Mouse (Mus musculus) central nervous system, embryonic 18 days (tissue): ENCODE data around the gene Mup7. TPM values are rescaled to one million over a fixed set of nuclear protein-coding genes. Genes with fewer than 3 reads are reported as not detected.

ENCODE experiments used
- polyA plus RNA-seq: library from polyadenylated mRNA; depleted of rRNA; stranded (reverse); fragments of >200 nt; gene quantifications from 2 replicates; pipeline ENCODE4 v1.2.3, GENCODE M21; 2012; rRNA removed

The Mup7 gene
- not detected in 2 replicates for polyA plus RNA-seq

DNA sequence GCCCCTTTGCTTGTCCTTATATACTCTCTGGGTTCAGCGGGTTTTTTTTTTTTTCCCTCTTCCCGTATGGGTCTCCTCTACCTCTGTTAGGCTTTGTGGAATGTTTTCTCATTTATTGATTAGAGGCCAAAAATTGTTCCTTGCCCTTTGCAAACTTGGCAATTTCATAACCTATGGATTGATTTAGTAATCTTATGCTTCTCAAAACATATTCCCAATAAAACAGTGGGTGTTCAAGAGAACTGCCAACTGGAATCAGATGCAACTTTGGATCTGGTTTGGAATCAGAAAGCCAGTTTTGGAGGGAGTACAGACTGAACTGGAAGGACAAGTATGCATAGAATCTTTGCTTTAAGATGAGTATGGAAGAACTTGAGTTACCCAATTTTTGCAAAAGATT is at the start of gene Mup7:
Gene Mup7 (minus strand): TSS at position 101 of the 400 bp plus-strand sequence.

Other genes with a start within 250 kb of the Mup7 start
- gene Slc46a2, start 155.4 kb downstream of the Mup7 start, polyA plus RNA-seq = not detected in 2 replicates
- gene Mup4, start 109.8 kb downstream of the Mup7 start, polyA plus RNA-seq = not detected in 2 replicates
- not detected in 2 replicates for gene Mup6, start 106.2 kb downstream of the Mup7 start, polyA plus RNA-seq
- not detected in 2 replicates for gene Mup2, start 83.8 kb upstream of the Mup7 start, polyA plus RNA-seq
- not detected in 2 replicates for gene Mup8, start 152.1 kb upstream of the Mup7 start, polyA plus RNA-seq